Mouse (Mus musculus) testis, adult 2 months (tissue): Measurements from ENCODE around the gene Dixdc1. TPM values are rescaled to one million over a fixed set of nuclear protein-coding genes. Genes with fewer than 3 reads are reported as not detected.

ENCODE experiments used
- H3K27ac ChIP-seq: fragments of 200-500 bp; 2 replicates; pipeline ENCODE4 v1.5.1; 2012; ENCODE audit warnings: low read depth, low read length; ENCODE audit not compliant: control insufficient read depth, insufficient read depth
- H3K27me3 ChIP-seq: fragments of 200-500 bp; 2 replicates; pipeline ENCODE4 v1.6.1; 2012; ENCODE audit warnings: mild to moderate bottlenecking, low read length, moderate library complexity; ENCODE audit not compliant: control insufficient read depth, insufficient read depth
- H3K36me3 ChIP-seq: fragments of 200-500 bp; 2 replicates; pipeline ENCODE4 v1.6.1; 2012; ENCODE audit warnings: mild to moderate bottlenecking, low read length; ENCODE audit not compliant: control insufficient read depth, insufficient read depth
- H3K4me1 ChIP-seq: fragments of 200-500 bp; 2 replicates; pipeline ENCODE4 v1.6.1; 2012; ENCODE audit warnings: low read length; ENCODE audit not compliant: control insufficient read depth, insufficient read depth
- H3K4me3 ChIP-seq: fragments of 200-500 bp; 2 replicates; pipeline ENCODE4 v1.5.1; 2012; ENCODE audit warnings: low read depth, mild to moderate bottlenecking, low read length, moderate library complexity, mixed read lengths; ENCODE audit not compliant: control insufficient read depth
- CTCF ChIP-seq: fragments of 200-500 bp; IDR thresholded peaks from 2 replicates; pipeline ENCODE4 v1.5.1; 2012; ENCODE audit warnings: low read depth, mild to moderate bottlenecking, inconsistent platforms, low read length, moderate library complexity; ENCODE audit not compliant: control insufficient read depth, insufficient read depth, insufficient replicate concordance
- POLR2A ChIP-seq: fragments of 200-500 bp; IDR thresholded peaks from 2 replicates; pipeline ENCODE4 v1.6.1; 2012; ENCODE audit warnings: low read depth, mild to moderate bottlenecking, inconsistent platforms, low read length, moderate library complexity; ENCODE audit not compliant: control insufficient read depth
- polyA plus RNA-seq: library from polyadenylated mRNA; depleted of rRNA; stranded (reverse); fragments of >200 nt; gene quantifications from 2 replicates; pipeline ENCODE4 v1.2.3, GENCODE M21; 2012

Gene Dixdc1
- polyA plus RNA-seq, 1 experiment: 14.1 TPM

DNA sequence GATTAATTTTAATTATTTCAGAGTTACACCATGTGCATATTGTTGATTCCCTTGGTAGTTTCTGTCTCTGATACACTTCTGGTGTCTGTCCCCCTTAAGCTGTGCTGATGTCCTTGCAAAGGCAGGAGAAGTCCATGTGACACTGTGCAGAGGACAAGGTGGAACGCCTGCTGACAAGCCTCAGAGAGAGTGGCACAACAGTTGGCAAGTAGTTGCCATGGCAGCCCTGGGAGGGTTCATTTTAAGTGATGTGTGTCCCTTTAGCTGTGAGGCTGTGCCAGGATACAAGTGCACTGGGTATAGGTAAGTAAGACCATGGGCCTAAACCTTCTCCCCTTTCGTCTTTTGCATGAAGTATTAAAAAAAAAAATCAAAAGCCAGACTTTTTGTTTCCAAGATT, 30.7 kb upstream of the Dixdc1 start:
- Histone ChIP-seq H3K27ac (no peak overlapping the region), H3K36me3 (peaks cover 2% of the 10 kb centered on the region; the same call in 1 of the 2 replicates), H3K4me3 (no peak overlapping the region), H3K4me1 (peaks cover 4% of the 10 kb centered on the region; the same call in 1 of the 2 replicates), H3K27me3 (no peaks in the 10 kb centered on the region)
- TF ChIP-seq POLR2A (no peak), CTCF (no peak)

DNA sequence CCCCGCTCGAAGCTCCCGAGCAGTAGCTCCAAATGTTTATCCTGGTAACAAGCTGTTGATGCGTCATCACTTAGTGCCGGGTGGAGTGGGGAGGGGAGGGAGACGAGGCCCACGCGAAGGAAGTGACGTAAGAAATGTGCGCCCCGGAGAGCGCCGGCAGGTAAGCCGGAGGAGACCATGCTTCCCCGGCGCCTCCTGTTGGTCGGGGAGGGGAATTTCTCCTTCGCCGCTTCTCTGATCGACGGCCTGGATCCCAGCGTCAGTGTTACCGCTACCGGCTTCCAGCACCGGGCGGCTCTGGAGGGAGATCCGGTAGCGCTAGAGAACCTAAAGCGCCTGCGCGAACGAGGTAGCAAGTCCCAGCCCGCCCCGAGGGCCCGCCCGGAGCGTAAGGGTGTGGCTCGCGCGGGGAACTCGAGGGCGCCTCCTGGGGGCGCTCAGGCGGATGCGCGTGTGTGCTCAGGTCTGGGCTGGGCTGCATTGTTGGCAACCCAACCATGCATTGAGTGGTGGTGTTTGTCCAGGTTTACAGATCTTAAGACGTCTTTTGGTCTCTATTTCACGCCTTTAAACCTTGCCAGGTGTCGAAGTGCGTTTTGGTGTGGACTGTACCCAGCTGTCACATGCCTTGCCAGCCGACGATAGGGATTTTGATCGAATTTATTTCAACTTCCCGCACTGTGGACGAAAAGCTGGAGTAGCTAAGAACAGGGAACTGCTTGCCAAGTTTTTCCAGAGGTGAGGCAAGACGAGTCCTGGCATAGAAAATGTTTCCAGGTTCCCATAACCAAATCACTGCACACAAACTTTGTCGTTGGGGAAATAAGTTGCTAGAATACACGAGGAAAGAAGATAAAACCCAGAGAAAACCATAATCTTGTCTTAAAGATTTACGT, 29.0 kb upstream of the Dixdc1 start, which contains the start of gene Fdxacb1:
TSS of gene Fdxacb1 (plus strand) at position 130 of the 896 bp plus-strand sequence.
- TF ChIP-seq CTCF: peak; percentile 52
- TF ChIP-seq POLR2A: peak; percentile 73

DNA sequence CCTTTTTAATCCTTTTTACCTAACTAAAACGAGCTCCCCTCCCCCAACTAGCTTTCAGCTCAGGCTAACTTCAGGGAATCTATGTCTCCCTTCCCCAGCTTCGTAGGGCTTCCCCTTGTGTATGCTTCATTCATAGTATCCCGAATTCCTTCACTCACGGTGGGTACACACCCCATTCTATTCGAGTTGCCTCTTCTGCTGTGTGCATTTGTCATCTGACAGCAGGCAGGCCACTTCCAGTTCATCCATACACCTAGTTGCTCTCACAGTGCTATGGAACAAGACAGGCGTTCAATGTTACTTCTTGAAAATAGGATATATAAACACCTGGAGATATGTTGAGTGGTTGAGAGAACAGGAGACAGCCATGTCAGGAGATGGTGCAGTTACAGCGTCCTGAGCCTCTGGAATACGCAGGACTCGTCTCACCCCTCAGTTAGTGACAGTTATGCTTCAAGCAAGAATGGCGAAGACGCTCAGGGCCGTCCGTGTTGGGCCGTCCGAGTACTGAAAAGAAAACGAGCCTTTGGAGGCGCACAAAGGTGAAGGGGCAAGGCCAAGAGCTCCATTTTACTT, 28.3 kb upstream of the Dixdc1 start:
- Histone ChIP-seq H3K27me3 (no peaks in the 10 kb centered on the region), H3K36me3 (peaks cover 2% of the 10 kb centered on the region; the same call in 1 of the 2 replicates), H3K4me3 (peak overlapping the region; percentile 86), H3K27ac (peak overlapping the region; percentile 85), H3K4me1 (peaks cover 2% of the 10 kb centered on the region; the same call in 1 of the 2 replicates)
- TF ChIP-seq POLR2A: no peak
- no peak for TF ChIP-seq CTCF

More for the DNA sequence above, 29.0 kb upstream of the Dixdc1 start, which contains the start of gene Fdxacb1:
- Histone ChIP-seq H3K4me1 (peaks cover 2% of the 10 kb centered on the region; the same call in 1 of the 2 replicates), H3K27ac (peak within 1 kb of the TSS; percentile 85), H3K36me3 (peaks cover 2% of the 10 kb centered on the region; the same call in 1 of the 2 replicates), H3K27me3 (no peaks in the 10 kb centered on the region), H3K4me3 (peak within 1 kb of the TSS; percentile 86)

DNA sequence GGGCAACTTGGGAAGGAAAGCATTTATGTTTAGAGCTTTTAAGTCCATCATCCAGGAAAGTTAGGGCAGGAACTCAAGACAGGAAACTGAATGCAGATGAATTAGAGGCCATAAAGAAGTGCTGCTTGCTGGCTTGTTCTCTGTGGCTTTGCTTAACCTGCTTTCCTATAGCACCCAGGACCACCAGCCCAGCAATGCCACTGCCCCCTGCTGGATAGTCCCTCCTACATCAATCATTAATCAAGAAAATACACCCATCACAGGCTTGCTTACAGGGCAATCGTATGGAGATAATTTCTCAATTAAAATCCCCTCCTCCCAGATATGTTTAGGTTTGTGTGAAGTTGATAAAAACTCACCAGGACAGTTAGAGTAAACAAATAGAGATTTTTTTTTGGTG, 24.0 kb upstream of the Dixdc1 start:
- TF ChIP-seq CTCF: peak; percentile 27; the same call in 1 of the 2 replicates
- no peak for TF ChIP-seq POLR2A
- Histone ChIP-seq H3K36me3 (no peaks in the 10 kb centered on the region), H3K4me3 (peak overlapping the region; percentile 22; the same call in 1 of the 2 replicates), H3K27me3 (no peaks in the 10 kb centered on the region), H3K4me1 (no peaks in the 10 kb centered on the region; the same call in 1 of the 2 replicates), H3K27ac (no peak overlapping the region)

DNA sequence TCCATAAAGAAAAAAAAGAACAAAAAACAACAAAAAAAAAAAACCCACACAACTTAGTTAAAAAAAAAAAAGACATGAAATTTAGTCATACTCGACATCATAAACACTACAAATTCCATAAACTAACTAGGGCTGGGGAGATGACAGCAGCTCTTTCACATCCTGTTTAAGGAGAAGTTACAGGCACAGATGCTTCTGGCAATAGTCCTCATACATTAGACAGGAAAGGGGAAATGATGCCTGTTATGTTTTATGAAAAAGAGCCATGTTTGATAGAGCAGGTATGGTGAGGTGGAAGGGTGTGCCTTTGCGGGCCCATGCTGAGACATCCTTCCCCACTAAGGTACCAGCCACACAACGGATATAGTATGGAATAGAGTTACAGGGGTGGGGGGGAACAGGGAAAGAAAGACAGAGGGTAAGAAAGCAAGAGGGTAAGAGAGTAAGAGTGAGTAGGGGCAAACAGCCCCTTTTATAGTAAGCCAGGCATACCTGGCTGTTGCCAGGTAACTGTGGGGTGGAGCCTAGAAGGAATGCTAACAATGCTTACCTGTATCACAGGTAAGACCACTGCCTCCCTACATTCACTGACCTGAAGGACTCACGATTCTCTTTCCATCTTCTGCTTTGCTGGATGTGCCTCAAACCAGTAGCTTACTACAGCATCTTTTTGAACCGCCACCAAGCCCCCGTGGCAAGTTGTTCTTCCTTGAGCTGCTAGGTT, 22.4 kb upstream of the Dixdc1 start:
- Histone ChIP-seq H3K4me1 (no peaks in the 10 kb centered on the region), H3K27me3 (no peaks in the 10 kb centered on the region), H3K27ac (peak overlapping the region; percentile 71), H3K36me3 (no peaks in the 10 kb centered on the region), H3K4me3 (peak overlapping the region; percentile 66)
- TF ChIP-seq POLR2A: no peak
- TF ChIP-seq CTCF: no peak

DNA sequence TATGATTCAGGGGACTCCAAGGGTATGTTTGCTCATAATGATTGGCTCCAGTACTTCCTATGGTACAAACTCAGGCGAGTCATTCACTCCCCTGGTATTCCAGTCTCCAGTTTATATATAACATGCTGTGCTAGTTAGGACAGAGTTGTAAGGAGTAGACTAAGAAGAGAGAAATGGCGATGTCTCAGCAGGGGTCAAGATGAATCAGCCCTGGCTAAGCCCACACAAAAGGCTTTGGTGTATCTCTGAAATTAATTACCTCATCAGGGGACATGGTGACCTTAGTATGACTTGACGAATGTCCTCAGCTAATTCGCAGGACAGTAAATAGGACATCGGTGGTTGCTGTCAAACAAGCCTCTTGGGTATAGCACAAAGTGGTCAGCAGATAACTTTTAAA, 17.4 kb upstream of the Dixdc1 start:
- Histone ChIP-seq H3K4me1 (peaks cover 4% of the 10 kb centered on the region), H3K36me3 (no peaks in the 10 kb centered on the region), H3K27me3 (no peaks in the 10 kb centered on the region), H3K4me3 (no peak overlapping the region), H3K27ac (no peak overlapping the region)
- no peak for TF ChIP-seq CTCF
- no peak for TF ChIP-seq POLR2A
